Mouse (Mus musculus) left cerebral cortex, adult 18-20 months (tissue): ENCODE measurements around the gene Ppp1cc. TPM values are rescaled to one million over a fixed set of nuclear protein-coding genes. Genes with fewer than 3 reads are reported as not detected.
A peak's percentile ranks its signal among the peaks of the same experiment; 100 is the strongest.

Experiments used
- DNase-seq, 2 experiments: peaks; one replicate each; pipeline ENCODE4 v3.0.0; 2021 to 2022; ENCODE audit warnings: low spot score in 2 of 2, mixed read lengths in 1 of 2
- long read RNA-seq, 2 experiments: library from polyadenylated mRNA; stranded (forward); transcript quantifications; one replicate each; pipeline ENCODE4 v2.0.0; 2021
- total RNA-seq, 2 experiments: library from RNA; stranded (reverse); gene quantifications; 2 replicates each; pipeline ENCODE4 v1.2.3; 2021

Ppp1cc gene
- total RNA-seq = 100 to 1,000 TPM; 190 to 202 TPM
- long read RNA-seq, experiment 1, transcript Ppp1cc-202 (7 exons, 2,384 nt) = major isoform, 139 of 183 reads
- long read RNA-seq, experiment 1, transcript Ppp1cc-203 (6 exons, 2,492 nt) = minor isoform, 5 of 183 reads
- long read RNA-seq, experiment 1, transcript Ppp1cc-201 (8 exons, 1,442 nt) = minor isoform, 18 of 183 reads
- long read RNA-seq, experiment 1, partial matches to known transcripts = 4 of 183 reads
- long read RNA-seq, experiment 1, other reads (novel, unspliced or antisense) = 16 of 183 reads
- long read RNA-seq, experiment 2, transcript Ppp1cc-203 (6 exons, 2,492 nt) = minor isoform, 13 of 170 reads
- long read RNA-seq, experiment 2, transcript Ppp1cc-201 (8 exons, 1,442 nt) = minor isoform, 16 of 170 reads
- long read RNA-seq, experiment 2, transcript Ppp1cc-202 (7 exons, 2,384 nt) = major isoform, 128 of 170 reads
- long read RNA-seq, experiment 2, partial matches to known transcripts = 5 of 170 reads
- long read RNA-seq, experiment 2, other reads (novel, unspliced or antisense) = 8 of 170 reads

DNA sequence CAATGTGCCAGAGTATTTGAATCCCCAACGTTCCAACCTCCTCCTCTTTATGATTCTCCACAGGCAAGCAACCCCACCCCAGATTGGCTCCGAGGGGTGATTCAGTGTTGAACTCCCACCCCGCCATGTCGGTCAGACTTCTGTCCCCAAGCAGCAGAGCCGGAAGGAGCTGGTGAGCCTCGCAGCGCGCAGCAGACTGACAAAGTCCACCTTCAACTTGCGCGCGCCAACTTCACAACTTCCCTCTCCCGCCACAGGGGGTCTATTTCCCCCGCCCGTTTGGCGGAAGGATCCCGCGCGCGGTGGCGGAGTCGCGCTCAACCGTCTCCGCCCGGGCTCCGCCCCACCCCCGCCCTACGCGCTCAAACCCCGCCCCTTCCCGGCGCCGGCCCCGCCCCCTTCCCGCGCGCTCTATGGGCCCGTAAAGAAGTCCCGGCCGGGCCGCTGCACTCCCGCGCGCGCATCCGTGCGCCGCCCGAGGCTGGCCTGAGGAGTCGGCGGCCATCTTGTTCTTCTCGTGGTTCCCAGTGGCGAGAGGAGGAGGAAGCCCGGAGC, at the start of gene Ppp1cc:
Gene Ppp1cc, plus strand, starts transcription at position 452 of the 555 bp plus-strand sequence.
- peak; percentile 83 to 89 for DNase-seq

DNA sequence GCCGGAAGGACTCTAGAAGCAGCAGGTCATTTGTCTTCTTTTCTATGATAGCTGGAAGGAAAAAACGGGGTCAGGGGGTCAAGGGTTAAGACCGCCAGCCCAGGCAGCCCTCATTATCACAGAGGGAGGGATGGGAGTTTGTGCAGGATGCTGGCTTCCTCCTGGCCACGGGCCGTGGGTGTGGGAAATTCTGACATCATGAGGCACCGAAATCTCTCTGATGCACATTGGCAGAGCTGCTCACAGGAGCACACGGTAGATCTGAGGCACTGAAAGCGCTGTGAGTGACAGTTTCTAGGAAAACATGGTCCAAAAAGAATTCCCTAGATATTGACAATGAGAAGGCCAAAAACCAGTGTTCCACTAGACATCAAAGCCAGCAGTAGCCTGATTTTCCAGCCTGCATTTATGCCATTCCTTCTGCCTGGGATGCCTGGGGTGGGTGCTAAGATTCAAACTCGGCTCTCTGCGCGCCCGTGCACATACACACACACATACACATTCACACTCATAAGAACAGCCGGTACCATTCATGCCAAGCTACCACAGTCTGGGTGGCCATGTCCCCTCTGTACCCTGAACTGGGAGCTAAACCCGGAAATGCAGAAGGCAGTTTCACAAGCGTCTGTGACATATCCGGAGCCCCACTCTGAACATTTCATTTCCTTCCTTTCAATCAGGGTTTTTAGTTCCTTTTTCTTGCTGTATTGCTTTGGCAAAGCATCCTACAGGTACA, 48.6 kb upstream of the Ppp1cc start:
- no peak for DNase-seq

GRCm38 (mm10) chr5:122110625-122111024, 47.5 kb upstream of the Ppp1cc start:
- DNase-seq = no peak

- no peak for DNase-seq
These were observed 46.8 kb upstream of the Ppp1cc start for GRCm38 (mm10) chr5:122111091-122111932.

DNA sequence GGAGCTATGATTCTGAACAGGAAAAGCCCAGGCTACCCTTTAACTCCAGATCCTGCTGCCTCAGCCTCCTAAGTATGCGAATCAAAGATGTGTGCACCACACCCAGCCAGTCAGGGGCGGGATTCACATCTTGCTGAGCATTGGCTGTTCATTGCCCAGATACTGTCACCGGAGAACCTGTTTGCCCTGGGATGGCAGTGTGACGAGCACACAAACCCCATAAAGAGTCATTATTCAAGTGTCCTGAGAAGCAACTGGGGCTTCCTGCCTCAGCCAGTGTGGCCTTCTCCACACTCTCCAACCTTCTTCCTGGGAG, 46.2 kb upstream of the Ppp1cc start:
- no peak for DNase-seq

DNA sequence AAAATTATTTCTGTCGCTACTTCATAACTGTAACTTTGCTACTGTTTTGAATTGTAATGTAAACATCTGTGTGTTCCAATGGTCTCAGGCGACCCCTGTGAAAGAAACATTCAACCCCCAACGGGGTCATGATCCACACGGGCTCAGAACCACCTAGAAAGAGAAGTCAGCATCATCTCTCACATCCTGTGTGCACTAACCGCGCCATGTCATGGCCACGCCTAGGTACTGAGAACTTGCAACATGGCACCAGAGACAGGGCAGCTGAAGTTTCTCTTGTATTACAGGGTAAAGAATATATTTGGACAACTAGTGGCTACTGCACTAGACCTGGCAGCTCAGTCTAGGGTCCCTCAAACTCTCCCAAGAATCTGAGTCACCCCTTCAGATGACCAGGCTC, 44.6 kb upstream of the Ppp1cc start:
- no peak for DNase-seq

DNA sequence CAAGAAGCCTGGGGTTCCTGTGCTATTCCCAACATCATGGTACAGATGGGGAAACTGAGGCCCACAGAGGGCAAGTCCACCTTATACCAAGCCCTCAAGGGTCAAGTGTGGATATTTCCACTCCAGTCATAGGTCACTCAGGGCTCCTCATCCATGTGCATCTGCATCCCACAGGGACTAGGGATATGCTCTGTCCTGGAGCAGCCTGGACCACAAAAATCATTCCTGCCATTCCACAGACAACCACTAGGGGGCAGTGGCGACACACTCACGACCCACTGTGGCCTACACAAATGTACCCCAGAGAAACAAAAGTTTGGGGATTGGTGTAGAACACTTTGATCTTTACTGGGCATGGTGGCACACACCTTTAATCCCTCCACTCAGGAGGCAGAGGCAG, 43.9 kb upstream of the Ppp1cc start:
- peak; percentile 56 to 68 for DNase-seq

DNA sequence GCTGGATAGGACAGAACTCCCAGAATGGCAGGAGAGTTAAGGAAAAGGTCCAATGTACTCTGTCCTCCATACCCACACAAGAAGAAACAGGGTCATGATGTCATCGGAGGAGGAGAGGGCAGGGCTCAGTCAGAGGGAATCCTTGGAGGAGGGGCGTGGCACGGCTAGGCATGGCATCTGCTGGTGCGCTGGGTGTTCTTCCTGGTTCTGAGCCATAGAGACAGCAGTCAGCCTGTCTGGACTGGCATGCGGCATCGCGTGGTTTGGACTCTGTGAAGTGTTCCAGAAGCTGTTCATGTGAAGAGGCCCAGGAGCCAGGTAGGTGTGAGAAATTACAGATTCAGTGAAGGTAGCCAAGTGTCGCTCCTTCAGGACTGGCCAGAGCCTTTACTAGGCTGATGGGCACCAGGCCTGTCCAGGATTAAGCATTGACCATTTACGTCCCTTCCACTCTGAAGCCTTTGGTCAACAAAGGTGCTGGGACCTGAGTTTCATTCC, 42.8 kb upstream of the Ppp1cc start:
- DNase-seq = no peak

DNA sequence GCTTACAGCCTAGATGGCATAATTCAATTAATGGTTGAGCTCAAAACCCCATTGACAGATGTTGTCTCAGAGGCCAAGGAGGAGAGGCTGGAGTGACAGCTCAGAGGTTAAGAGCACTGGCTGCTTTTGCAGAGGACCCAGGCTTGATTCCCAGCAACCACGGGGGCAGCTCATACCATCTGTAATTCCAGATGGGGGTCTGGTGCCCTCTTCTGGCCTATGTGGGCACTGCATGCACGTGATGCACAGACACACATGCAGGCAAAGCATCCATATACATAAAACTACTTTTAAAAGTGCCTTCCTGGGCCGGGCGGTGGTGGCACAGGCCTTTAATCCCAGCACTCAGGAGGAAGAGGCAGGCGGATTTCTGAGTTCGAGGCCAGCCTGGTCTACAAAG, 41.8 kb upstream of the Ppp1cc start:
- no peak for DNase-seq

DNA sequence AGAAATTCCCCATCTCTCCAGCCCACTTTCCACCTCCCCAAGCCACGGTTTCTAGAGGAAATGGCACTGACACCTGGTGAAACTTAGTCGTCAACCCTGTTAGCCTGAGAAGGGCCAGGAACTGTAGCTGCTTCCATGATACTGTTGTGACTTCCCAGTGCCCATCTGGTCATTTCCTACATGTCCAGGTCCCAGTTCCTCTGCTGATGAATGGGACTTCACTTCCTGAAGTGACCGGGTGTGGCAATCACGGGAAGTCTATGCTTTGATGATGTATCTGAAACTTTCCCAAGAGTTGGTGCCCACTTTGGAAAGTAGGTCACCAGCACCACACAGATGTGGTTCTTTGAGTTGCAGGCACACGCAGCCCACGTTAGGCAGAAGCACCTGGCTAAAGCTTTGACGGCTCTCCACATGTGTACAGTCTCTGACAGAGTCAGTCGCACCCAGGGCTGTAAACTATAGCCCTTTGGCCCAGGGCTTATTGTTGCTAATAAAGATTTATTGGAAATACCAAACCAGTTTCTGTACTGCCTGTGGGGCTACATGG, 32.8 kb upstream of the Ppp1cc start:
- DNase-seq = no peak

DNA sequence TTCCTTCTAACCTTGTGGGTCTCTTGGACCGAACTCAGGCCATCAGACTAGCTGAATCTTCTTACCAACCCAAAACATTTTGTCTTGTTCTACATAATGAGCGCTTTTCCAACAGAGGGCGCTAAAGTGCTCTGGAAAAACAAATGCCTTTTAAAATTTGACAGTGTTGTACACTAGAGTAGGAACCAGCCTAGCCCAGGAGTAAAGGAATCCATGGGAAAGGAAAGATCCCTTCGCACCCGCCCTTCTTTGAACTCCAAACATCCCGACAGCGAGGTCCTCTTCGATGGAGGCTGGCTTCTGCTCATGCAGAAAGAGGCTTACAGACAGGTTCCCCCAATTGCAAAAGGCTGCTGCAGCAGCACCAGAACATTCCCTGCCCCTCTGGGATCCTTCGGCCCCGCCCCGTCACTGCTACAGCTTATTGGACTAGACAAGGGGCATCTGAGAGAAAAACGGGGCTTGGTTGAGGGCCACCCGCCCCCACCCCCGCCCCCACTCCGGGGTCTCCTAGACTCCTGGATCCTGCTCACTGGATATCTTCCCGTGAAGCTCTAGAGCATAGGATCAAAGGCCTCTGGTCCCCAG, 28.9 kb upstream of the Ppp1cc start:
- DNase-seq = peak; percentile 74 to 81

DNA sequence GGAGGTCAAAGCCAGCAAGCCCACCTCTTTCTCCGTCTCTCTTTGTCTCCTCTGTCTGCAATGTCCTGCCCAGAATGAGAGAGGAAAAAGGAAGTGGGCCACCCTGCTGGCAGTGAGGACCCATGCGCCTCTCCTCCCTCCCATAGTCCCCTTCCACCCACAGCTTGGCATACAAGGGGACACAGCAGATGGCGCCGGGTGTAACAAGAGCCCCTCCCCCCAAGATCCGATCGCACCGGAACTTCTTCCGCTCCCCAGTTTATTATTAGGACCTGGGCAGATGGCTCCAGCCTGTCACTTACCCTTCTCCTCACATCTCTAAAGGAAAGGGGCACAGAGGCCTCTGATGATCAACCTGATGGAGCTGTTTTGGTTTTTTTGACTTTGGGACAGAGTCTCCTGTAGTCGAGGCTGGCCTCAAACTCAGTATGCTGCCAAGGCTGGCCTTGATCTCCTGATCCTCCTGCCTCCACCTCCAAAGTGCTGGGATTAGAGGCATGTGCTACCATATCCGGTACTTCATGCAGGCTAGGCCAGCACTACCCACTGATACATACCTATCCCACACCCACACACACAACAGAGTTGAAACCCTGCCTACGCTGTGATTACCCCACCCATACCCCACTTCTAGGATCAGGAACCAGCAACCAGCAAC, 27.6 kb upstream of the Ppp1cc start:
- no peak for DNase-seq

DNA sequence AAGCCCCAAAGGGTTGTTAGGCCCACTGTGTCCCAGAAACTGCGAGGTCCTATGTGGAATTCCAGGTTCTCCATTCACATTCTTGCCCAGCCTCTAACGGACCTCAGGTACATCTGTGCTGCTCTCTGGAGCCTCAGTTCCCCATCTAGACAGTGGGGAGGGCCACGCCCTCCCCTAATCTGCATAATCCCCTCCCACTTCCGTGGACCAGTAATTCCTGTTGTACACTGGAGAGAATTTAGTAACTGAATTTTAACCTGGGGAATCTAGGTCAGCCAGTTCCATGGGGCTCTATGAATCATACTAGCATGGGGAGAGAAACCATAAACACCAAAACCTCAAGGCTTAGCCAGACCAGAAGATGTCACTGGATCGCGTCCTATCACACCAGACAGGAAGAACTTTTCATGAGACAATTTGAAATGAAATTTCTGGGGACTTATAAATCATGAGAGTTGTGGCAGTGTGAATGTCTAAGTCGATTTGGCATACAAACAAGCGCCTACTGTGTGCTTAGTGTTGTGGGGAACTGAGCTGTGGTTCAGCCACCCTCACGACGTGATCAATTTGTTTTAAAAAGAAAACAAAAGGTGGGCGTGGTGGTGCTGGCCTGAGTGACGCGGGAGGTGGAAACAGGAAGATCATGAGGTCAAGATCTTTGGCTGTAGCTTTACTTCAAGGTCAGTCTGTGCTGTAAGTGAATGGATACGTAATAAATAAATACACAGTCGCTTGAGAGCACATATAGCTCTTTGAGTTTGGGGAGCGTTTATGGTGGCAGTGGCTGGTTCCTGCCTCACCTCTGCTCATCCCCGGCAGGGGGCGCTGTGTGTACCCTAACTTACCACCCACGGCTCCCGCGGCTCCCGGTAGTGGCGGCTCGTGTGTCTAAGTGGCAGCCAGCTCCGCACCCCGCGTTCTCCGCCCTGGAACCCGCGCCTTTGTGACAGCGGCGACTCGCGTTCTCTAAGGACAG, 26.7 kb upstream of the Ppp1cc start:
- DNase-seq = peak; percentile 88 to 90

- DNase-seq = no peak
These were observed 25.7 kb upstream of the Ppp1cc start for GRCm38 (mm10) chr5:122132167-122133049.

GRCm38 (mm10) chr5:122133050-122133389, 25.1 kb upstream of the Ppp1cc start:
- no peak for DNase-seq

- DNase-seq = no peak
These were observed 23.4 kb upstream of the Ppp1cc start for GRCm38 (mm10) chr5:122134395-122135289.
